Mouse (Mus musculus): ENCODE results near the gene Pard6b.

DNA sequence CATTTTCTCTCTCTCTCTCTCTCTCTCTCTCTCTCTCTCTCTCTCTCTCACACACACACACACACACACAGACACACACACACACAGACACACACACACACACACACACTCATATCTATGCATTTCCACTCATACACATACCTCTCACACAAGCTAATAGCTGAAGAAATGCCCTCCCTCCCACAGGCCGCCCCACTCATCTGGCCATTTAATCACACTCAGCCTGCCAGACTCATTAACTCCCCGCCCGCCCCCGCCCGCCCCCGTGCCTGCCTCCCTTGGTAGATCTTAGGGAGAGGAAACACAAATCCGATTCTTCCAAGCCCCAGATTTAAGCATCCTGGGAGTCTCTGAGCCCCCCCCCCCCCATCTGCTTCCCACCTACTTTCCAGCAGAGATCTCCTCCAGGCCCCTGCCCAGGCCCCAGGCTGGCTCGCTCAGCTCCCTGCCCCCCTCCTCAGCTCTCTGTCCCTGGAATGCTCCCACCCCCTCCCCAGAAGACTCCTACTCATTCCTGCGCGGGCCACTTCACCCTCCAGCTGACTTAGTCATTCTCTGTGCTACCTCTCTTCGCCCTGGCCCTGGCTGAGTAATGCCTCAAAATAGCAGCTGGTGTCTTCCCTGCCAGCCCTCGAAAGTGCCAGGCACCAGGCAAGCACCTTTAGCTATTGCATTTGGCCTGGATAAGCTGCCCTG, 8.2 kb upstream of the Pard6b start:
- TF ChIP-seq CTCF (IDR thresholded peaks at IDR 0.05; ENCODE audit: low read depth) (no peak), EP300 (IDR thresholded peaks at IDR 0.05; ENCODE audit: low read depth) (no peak)
